Mouse (Mus musculus) adrenal gland, adult (tissue): ENCODE measurements around the gene Eif3j1.

ENCODE experiments used
- DNase-seq, 2 experiments: peaks; one replicate each; pipeline ENCODE4 v3.0.0; 2022 to 2023; ENCODE audit warnings: low spot score in 1 of 2; ENCODE audit not compliant: inconsistent age in 2 of 2

Gene Eif3j1

DNA sequence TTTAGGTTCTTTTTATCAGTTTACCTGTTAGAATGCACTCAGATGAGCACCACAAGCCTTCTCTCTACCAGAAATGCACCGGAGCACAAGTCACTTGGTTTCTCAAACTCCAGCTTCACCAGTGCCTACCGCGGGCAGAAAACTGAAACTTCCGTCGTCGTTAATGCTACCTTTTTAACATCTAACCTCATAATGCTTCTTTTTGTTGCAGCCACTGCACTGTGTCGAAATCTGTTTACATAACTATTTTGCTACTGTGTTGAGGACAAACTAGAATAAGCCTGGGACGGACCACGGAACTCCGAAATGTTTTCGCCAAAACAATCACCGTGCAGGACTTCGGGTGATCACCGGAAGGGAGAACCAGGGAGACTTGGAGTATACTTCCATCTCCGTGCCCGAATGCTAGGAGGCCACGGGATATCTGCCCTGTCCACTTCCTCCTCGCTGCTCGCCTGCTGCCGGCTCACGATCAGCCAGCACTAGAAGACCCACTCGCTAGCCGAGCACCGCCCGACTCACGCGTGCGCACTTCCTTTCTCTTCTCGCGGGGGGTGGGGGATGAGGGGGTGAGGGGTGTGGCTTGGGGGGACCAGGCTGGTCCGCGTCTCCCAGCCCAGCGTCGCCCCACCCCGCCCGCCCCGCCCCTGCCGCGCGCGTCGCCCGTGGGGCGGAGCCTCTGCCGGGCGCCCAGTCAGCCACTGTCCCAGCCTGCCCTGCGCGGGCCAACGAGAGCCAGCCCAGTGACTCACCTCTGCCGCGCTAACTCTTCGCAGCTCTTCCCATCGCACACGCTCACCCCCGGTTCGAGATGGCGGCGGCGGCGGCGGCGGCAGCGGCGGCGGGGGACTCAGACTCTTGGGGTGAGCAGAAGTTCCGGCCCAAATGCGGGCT is at the start of gene Eif3j1:
TSS of gene Eif3j1 (plus strand) at position 685 of the 894 bp plus-strand sequence.
- DNase-seq, result peak; percentile 93 to 97

DNA sequence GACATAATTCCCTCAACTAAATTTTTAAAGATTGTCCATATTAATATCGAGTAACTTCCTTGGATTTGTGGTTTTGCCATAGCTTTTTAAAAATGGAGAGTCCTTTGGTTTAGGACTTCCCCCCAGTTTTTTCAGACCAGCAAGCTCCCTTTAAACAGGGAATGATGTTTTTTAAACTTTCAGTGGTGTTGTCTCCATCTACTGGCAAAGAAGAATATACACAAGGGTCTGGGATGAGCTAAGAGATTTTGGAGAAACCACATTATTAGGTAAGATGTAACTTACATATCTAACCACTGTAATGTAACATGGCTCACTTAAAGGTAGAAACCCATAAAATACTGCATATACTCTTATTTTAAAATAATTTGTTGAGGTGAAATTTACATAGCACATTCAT is 32.6 kb upstream of the Eif3j1 start:
- no peak for DNase-seq

DNA sequence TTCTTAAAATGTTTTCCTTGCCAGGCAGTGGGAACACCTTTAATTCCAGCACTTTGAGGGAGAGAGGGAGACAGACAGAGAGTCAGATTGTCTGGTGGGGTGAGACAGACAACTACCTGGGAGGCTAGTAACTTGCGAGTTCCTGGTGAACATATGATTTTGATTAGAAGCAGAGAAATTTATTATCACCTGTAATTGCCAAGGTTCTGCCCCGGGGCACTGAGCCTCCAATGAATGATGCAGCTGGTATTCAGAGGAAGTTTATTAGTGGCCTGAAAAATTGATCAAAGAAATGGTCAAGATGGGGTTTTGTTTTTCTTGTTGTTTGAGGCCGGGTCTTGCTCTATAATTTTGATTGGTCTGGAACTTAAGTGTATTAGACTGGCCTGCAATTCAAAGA is 19.5 kb upstream of the Eif3j1 start:
- DNase-seq, result no peak

DNA sequence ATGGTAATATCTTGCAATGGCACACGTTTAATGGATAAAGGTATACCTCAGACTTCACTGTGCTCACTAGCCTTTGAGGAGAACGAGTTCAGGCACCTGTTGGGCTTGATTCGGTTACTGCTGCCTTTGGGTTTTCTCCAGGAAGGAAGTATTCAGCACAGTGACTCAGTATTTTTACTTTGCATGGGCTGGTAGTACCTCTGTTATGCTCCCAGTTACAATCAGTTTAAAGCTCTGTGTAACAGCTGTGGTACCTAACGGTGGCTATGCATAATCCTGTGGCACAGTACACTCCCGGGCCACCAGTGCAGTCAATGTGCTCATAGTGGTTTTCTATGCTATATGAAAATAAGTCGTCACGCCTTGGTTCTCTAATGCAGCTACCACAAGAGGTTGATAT is 16.9 kb upstream of the Eif3j1 start:
- peak in 1 of 2 experiments; percentile 15 for DNase-seq

DNA sequence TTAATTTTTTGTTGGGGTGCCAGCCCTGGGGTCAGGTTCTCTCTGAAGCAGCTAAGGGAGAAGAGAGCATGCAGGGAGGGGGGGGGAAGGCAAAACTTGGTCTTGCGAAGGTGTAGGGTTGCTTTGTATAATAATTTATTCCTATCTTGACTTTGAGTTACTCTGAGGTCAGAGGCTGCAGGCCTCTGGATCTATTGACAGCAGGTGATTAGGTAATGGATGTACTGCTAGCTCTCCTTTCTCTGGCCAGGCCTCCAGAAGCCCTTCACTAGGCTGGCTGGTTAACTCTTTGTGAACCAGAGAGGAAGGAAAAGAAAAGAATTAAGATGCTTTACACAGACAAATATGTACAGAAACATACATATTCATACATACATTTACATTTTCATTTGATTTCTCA is 9.6 kb upstream of the Eif3j1 start:
- no peak for DNase-seq

DNA sequence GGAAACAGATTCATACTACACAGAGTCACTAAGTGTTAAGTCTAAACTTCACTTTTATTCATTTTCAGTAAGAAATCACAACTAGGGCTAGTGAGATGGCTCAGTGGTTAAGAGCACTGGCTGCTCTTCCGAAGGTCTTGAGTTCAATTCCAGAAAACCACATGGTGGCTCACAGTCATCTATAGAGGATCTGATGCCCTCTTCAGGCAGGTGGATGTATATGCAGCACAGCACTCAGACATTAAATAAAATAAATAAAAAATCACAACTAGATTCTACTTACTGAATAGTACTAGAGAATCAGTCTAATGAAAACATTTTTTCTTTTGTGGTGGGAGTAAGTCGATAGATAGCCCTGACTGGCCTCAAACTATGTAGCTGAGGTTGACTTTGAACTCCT is 6.1 kb upstream of the Eif3j1 start:
- DNase-seq, result no peak

DNA sequence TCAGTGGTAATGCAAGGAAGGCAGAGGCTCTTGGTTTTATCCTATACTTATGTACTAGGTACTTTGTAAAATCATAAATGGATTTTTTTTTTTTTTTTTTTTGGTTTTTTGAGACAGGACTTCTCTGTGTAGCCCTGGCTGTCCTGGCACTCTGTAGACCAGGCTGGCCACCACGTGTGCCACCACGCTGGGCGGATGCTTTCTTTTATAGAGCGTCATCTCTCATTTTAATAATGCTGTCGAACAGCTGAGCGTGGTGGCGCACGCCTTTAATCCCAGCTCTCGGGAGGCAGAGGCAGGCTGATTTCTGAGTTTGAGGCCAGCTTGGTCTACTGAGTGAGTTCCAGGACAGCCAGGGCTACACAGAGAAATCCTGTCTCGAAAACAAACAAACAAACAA is 1.3 kb upstream of the Eif3j1 start:
- peak; percentile 23 to 46 for DNase-seq

DNA sequence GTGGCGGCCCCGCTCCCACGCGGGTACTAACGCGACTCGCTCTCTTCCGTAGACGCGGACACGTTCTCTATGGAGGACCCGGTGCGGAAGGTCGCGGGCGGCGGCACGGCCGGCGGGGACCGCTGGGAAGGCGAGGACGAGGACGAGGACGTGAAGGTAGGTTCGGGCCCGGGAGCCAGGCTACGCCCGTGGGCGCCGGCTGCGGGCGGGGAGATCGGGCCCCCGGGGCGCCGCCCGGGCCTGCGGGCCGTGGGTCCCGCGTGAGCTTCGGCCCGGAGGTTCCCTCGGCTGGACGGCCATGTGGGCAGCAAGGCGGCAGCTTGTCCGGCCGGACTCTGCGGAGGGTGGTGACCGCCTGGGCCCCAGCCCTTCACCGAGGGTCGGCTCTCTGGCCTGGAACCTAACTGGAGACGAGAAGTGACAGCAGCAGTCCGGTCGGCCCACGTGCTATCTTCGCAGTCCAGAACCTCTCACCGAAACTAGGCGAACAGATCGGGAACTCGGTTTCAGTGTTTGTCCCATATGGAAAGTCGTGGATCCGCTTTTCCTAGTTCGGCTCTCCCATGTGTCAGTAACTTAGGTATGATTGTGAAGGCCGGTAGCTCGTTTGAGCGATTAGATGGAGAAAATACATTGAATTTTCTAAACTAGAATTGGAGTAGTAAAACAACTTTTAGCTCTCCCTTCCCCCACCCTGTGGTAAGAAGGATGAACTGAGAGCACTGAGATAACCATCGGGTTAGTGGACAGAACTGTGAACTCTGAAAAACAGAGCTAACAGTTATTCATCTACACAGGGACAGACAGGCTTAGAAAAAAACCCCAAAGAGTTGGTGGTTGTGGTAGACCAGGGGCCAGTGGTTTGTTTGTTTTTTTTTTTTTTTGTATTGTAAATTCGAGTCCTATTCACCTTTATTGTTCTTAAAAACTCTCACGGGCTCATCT is 682 bp downstream of the Eif3j1 start:
- peak in 1 of 2 experiments; percentile 76 for DNase-seq

DNA sequence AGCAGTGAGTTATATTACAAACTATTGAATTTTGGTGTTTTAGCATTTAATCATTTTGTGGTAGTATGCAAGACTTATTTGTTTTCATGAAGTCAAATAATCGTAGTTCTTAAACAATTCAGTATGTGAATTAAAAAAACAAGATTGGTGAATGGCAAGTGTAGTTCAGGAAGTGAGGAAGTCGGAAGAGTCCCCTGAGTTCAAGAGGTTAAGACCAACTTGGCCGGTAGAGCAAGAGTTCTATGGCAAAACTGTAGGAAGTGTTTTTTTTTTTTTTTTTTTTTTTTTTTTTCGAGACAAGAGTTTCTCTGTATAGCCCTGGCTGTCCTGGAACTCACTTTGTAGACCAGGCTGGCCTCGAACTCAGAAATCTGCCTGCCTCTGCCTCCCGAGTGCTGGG is 3.6 kb downstream of the Eif3j1 start:
- no peak for DNase-seq

DNA sequence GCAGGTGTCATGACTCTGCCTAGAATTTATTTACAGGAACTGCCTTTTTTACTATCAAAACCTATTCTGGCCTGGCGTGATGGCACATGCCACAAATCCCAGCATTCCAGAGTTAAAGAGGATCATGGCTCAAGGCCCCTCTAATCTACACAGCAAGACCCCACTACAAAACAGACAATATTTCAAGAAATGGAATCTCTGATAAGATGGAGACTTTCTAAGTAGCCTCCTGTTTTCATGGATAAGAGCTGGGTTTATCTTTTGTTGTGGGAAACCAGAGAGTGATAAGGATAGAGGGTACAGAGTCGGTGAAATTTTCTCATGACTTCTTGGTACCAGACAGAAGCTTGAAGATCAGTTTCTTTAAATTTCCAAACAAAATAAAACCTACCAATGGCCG is 7.7 kb downstream of the Eif3j1 start:
- no peak for DNase-seq

DNA sequence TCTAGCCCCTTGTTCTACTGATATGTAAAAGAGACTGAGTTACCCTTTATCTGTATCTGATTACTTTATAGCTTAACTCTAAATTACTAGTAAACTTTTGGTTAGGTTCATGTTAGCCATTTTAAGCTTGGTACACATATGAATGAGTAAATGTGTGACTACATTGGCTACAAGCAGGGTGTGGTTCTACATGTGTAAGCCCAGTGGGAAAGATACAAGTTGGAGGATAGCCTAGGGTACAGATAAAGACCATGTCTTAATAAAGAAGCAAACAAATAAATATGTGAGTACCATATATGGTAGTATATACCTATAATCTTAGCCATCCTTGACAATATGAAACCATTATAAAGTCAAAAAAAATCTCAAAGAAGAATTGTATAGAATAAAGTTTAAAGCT is 15.6 kb downstream of the Eif3j1 start:
- no peak for DNase-seq

DNA sequence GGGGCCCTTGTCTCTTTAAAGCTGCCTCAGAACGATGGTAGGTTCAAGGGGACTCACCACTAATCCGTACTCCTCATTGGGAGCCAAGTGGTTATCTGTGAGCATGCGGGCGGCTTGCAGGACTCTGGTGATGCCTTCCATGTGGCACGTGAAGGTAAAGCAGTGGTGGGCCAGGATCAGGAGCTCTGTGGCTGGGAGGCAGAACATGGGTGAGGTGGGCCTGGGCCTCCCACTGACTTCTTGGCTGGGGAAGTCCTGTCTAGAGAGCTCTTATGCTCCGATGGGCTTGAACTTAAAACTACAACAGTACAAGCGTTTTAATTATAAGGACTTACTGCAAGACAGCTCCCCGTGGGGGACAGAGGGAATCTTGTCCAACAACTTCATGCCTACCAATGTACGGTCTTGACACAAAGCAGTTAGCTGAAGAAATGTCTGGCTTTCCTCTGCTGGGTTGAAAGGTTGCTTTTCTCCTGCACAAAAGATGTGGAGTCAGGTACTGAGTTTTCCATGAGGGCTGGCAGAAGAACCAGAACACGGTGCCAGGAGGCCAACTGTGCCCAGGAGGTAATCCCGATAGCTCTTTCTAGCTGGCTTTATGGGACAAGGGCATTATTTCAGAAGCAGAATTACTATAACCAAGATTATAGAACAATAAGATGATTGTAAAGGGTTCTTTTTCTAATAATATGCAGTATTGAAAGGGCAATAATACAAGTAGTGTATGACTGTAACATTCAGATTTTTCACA is 31.2 kb downstream of the Eif3j1 start:
- no peak for DNase-seq

DNA sequence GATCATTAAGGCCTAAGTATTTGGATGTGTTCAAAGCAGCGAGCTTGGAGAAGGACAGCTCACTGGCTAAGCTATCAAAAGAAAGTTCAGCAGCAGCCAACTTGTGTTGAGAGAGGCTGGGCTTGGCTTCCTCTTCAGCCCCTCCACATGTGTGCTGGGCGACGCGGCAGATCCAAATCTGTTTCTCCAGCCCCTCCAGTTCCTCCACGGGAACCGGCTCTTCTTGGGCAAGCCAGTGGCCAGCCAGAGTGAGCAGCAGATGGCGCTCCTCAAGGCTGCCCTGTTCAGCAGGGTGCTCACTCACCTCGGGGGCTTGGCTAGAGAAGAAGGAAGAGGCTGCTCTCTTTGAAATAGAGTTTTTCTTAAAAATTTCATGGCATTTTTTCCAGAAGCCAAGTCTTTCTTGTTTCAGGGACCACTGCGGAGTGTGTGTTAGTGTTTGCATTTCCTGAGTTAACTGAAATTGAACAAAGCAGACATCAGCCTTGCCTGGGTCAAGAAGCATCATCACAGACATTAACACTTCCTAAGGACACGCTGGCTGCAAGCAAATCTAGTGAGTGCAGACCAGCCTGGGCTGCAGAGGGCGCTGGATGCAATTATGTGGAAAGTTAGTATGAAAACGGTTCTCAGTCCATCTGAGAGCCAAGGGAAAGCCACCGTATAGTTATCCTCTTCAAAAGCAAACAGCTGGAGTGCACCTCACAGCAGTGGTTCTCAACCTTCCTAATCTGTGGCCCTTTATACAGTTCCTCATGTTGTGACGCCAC is 37.0 kb downstream of the Eif3j1 start:
- peak in 1 of 2 experiments; percentile 51 for DNase-seq

DNA sequence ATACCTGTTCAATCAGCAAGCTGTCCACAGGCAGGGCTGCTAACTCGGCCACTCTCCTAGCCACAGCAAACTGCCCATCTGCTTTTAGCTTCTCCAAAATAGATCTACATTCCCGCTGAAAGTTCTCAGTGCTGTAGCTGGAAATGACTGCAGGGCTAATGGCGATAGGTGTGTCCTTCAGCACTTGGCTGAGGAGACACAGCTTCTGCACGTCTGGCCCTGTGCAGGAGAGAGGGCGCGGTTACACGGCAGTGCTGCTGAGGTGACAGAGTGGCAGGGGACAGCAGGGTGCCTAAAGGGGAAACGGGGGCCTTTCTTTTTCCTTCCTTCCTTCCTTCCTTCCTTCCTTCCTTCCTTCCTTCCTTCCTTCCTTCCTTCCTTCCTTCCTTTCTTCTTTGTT is 37.9 kb downstream of the Eif3j1 start:
- no peak for DNase-seq

DNA sequence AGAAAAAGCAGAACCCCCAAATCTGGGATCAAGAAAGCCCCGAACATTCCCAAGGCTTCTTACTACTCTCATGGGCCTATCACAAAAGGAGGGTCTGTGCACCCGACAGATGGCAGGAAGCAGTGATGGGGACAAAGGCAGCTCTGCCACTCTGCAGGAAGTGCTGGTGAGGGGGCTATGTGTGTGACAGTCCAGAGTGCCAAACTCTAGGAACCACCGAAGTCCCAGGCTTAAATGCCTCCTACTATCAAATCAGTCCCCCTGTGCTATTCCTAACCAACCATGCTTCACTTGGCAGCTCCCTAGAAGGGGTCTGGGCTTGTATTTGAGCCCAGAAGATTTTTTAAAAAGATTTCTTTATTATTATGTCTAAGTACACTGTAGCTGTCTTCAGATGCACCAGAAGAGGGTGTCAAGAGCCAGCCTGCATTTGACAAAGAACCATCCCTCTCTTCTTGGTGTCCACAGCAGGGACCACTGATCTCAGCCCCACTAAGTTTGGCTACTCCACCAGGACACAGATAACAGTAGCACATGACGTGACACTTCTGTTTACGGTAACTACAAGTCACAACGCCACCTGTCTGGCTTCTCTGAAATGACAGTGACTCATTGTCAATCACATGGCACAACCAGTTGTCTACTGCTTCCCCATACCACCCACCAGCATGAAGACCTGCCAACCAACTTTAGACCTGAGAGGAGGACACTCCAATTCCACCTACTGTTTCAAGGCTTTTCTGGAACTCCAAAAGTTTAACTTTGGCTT is 41.0 kb downstream of the Eif3j1 start:
- no peak for DNase-seq

DNA sequence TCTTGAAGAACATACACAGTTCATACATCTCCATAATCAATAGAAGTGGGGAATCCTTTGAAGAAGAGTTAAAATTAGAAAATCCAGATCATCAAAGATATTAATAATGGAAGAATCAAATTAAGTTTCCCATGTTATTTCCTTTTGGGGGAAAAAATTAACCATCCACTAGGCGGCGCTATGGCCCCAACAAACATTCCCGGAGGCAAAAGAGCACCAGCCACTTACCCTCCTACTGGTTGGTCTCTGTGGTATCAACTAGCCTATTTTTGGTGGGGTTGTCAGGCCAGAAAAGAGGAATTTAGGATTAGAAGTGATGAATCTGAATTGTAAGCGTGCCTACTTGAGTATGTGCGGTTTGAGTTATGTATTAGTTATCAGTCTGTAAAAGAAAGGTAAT is 41.6 kb downstream of the Eif3j1 start:
- peak; percentile 45 to 86 for DNase-seq

DNA sequence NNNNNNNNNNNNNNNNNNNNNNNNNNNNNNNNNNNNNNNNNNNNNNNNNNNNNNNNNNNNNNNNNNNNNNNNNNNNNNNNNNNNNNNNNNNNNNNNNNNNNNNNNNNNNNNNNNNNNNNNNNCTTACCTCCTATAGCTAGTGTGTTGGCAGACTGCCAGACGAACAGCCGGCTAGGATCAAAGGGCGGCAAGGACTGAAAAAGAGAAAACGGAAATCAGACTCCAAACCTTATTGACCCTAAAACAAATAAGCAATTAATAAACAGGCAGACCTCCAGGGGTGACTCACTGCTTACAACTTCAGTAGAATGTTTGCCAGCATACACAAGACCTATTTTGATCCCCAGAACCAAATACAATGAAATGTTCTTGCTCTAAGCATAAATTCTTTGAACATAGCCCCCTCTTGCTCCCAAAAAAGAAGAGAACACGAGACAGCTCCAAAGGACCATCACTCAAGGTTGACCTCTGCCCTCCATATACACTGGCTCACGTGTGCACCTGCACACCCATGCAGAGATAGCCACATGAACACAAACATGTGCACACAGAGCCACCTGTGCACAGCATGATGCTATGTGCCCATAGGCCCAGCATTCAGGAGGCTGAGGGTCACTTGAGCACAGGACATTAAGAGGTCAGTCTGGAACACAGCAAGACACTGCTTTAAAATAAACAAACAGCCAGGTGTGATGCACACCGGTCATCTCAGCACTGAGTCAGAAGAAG is 53.5 kb downstream of the Eif3j1 start:
- peak in 1 of 2 experiments; percentile 52 for DNase-seq

DNA sequence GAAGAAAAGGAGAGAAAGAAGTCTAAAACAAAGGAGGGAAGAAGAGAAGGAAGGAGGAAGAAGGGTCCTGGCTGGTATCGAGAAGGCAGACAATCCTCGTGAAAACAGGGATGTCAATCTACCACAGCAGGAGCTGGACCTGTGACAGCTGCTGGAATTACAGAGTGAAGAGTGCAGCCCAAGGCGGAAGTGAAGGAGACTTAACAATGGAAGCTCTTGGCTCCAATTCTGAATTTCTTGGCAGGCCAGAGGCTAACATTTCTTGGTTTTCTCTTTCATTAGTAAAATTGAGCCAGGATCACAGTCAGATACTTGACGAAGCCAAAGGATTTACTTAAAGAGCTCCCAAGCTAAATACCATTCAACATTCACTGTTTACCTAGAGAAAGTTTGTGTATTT is 58.1 kb downstream of the Eif3j1 start:
- DNase-seq, result no peak

DNA sequence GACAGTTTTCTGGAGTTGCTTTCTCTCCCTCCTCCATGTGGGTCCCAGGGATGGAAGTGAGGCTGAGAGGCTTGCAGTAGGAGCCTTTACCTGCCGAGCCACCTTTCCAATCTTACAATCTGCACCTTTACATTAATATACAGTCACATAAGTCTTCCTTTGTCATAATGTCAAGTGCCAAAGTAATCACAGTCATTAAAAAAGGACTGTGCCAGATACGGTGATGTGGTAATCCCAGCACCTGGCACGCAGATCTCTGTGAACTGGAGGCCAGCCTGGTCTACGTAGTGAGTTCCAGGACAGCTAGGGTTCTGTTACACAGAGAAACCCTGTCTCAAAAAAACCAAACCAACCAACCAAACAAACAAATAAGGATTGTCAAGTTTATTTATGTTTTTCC is 65.5 kb downstream of the Eif3j1 start:
- no peak for DNase-seq
